Mouse (Mus musculus): Measurements from ENCODE around the gene Borcs8. TPM values are rescaled to one million over a fixed set of nuclear protein-coding genes. Genes with fewer than 3 reads are reported as not detected.

The Borcs8 gene
- polyA plus RNA-seq, 1 experiment: not detected

DNA sequence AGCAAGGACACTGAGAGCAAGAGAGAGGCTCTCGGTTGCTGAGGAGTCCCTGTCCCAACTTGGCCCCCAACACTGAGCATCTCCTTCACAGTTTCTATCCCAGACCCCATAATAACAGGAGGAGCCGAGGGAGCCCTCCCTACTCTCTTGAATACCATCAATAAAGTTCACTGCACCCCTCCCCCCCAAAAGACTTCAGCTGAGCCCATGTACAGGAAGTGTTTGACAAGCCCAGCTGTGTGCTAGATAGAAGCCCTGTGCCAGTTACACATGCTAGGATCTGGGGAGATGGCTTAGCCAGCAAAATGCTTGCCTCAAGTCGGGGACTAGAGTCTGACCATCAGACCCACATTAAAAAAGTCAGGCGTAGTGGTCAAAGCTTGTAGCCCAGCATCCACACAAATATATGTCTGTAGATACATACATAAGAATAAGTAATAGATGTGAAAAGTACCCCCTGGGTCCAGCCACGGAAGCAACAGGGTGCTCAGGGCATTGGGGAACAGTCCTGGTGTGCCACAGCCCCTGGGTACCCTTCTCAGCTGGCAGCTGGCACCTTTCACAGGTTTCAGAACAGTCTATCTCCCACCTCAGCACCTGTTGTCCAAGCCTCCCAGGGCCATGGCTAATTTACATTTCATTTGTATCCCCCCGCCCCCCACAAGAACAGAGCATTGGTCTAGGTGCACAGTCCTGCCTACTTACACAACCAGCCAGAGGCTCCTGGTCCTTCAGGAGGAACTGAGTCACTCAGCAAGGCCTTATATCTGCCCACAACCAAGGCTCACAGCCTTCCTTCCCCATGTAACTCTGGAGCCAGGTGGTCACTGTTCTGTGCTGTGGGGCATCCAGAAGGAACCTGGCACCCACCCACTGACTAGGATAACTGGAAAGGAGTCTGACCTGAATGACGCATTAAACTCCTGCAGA lies 8.6 kb downstream of the Borcs8 start:
- 83% methylated on average over 7 of the region's 7 CpGs for WGBS
- Histone ChIP-seq H3K4me1 (ENCODE audit: control insufficient read depth, insufficient read depth, low read length) (peaks cover 5% of the 10 kb centered on the region), H3K4me3 (ENCODE audit: insufficient read depth, low read depth, low read length) (no peak overlapping the region), H3K27ac (ENCODE audit: insufficient read depth, low read depth, low read length) (no peak overlapping the region)
- TF ChIP-seq POLR2A (IDR thresholded peaks at IDR 0.05; ENCODE audit: insufficient read depth, low read depth, low read length): no peak
- no peak for TF ChIP-seq CTCF (IDR thresholded peaks at IDR 0.05; ENCODE audit: insufficient read depth, low read depth, low read length)

DNA sequence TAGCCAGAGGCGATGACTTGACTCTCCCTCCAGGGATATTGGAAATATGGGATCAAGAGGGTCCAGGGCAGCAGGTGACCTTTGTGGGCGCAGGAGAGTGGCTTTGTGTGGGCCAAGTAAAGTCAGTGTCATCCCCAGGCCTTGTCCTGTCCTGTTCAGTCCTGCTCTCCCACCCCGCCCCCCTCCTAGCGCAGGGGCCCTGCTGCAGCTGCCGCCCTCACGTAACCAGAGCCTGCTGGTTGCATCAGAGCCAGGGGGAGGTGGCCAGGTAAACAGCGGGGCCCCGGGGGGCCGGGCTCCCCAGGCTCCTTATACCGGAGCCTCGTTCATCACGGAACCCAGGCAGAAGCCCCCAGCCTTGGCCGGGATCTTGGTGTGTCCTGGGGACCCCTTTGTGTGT lies 10.9 kb downstream of the Borcs8 start:
- no peak for TF ChIP-seq CTCF (IDR thresholded peaks at IDR 0.05; ENCODE audit: insufficient read depth, low read depth, low read length)
- TF ChIP-seq POLR2A (IDR thresholded peaks at IDR 0.05; ENCODE audit: insufficient read depth, low read depth, low read length): no peak
- WGBS: 20% methylated on average over 13 of the region's 13 CpGs
- Histone ChIP-seq H3K4me1 (ENCODE audit: control insufficient read depth, insufficient read depth, low read length) (peaks cover 5% of the 10 kb centered on the region), H3K4me3 (ENCODE audit: insufficient read depth, low read depth, low read length) (no peak overlapping the region), H3K27ac (ENCODE audit: insufficient read depth, low read depth, low read length) (no peak overlapping the region)

- no peak for TF ChIP-seq POLR2A (IDR thresholded peaks at IDR 0.05; ENCODE audit: insufficient read depth, low read depth, low read length)
- no peak for TF ChIP-seq CTCF (IDR thresholded peaks at IDR 0.05; ENCODE audit: insufficient read depth, low read depth, low read length)
- H3K27ac ChIP-seq (ENCODE audit: insufficient read depth, low read depth, low read length): no peak overlapping the region
- WGBS: 17% methylated on average over 22 of the region's 22 CpGs
- peaks cover 5% of the 10 kb centered on the region for H3K4me1 ChIP-seq (ENCODE audit: control insufficient read depth, insufficient read depth, low read length)
- no peak overlapping the region for H3K4me3 ChIP-seq (ENCODE audit: insufficient read depth, low read depth, low read length)
These were observed 13.4 kb downstream of the Borcs8 start for GRCm38 (mm10) chr8:70152537-70153257.

DNA sequence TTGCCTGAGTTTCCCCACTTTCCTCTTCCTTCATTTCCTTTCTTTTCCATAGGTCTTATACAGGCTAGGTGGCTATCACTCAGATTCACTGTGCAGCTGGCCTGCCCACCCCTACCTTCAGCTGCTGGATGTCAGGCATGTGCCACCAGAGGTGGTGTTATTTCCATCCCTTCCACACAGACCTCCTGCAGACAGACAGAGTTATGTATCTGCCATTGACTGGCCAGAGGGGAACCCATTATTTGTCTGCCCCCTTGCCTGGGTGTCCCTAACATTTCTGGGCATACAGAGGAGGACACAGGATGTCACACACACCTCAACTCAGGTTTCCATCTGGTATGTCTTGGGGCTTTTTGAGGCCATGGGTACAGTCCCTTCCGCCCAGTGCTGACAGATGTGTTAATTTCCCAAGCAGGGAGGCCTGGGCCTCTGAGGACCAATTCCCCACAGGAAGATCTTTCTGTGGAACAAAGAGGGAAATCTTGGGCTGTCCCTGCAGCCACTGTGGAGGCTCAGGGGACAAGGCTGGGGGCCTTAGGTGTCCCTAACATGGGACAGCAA lies 18.0 kb downstream of the Borcs8 start:
- H3K4me3 ChIP-seq (ENCODE audit: insufficient read depth, low read depth, low read length): no peak overlapping the region
- WGBS: 97% methylated on average over 1 of the region's 1 CpGs
- H3K27ac ChIP-seq (ENCODE audit: insufficient read depth, low read depth, low read length): no peak overlapping the region
- H3K4me1 ChIP-seq (ENCODE audit: control insufficient read depth, insufficient read depth, low read length): peaks cover 12% of the 10 kb centered on the region
- no peak for TF ChIP-seq POLR2A (IDR thresholded peaks at IDR 0.05; ENCODE audit: insufficient read depth, low read depth, low read length)
- TF ChIP-seq CTCF (IDR thresholded peaks at IDR 0.05; ENCODE audit: insufficient read depth, low read depth, low read length): no peak

GRCm38 (mm10) chr8:70158069-70158853 lies 19.0 kb downstream of the Borcs8 start:
- WGBS: 8% methylated on average over 40 of the region's 40 CpGs
- Histone ChIP-seq H3K4me1 (ENCODE audit: control insufficient read depth, insufficient read depth, low read length) (peaks cover 7% of the 10 kb centered on the region), H3K27ac (ENCODE audit: insufficient read depth, low read depth, low read length) (no peak overlapping the region), H3K4me3 (ENCODE audit: insufficient read depth, low read depth, low read length) (peak overlapping the region; percentile 46)
- no peak for TF ChIP-seq CTCF (IDR thresholded peaks at IDR 0.05; ENCODE audit: insufficient read depth, low read depth, low read length)
- no peak for TF ChIP-seq POLR2A (IDR thresholded peaks at IDR 0.05; ENCODE audit: insufficient read depth, low read depth, low read length)

DNA sequence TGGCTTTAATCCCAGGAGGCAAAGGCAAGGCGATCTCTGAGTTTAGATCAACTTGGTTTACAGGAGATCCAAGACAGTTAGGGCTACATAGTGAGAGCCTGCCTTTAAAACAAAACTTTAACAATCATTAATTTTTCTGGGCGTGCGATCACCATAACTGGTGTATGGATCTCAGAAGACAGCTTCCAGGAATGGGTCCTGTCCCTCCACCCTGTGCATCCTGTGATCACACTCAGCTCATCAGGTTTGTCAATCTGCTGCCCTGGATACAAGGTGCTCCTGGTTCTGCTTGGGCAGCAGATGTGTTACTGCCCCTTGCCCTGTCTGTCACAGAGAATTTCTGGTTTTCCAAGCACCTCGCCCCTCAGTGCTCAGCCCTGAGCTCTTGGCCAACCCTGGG lies 19.9 kb downstream of the Borcs8 start:
- TF ChIP-seq POLR2A (IDR thresholded peaks at IDR 0.05; ENCODE audit: insufficient read depth, low read depth, low read length): no peak
- TF ChIP-seq CTCF (IDR thresholded peaks at IDR 0.05; ENCODE audit: insufficient read depth, low read depth, low read length): no peak
- Histone ChIP-seq H3K4me3 (ENCODE audit: insufficient read depth, low read depth, low read length) (no peak overlapping the region), H3K4me1 (ENCODE audit: control insufficient read depth, insufficient read depth, low read length) (peaks cover 7% of the 10 kb centered on the region), H3K27ac (ENCODE audit: insufficient read depth, low read depth, low read length) (no peak overlapping the region)
- 86% methylated on average over 4 of the region's 4 CpGs for WGBS

DNA sequence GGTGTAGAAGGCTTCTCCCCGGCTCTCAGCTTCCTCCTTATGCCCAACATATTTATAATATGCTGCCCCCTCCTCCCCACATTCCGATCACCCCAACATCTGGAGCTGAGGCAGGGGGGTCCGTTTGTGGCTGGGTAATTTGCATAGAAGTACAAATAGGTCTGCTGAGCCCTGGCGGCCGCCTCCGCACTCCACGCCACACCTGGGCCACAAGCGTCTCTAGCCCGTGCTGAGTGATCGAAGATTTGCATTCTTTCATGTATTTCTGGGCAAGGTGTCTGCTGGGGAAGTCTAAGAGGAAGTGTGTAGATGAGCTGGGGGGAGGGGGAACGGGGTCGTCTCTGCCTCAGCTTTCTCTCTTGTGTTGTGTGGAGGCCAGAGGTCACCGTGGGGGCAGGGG lies 20.7 kb downstream of the Borcs8 start:
- H3K27ac ChIP-seq (ENCODE audit: insufficient read depth, low read depth, low read length): no peak overlapping the region
- TF ChIP-seq CTCF (IDR thresholded peaks at IDR 0.05; ENCODE audit: insufficient read depth, low read depth, low read length): no peak
- no peak for TF ChIP-seq POLR2A (IDR thresholded peaks at IDR 0.05; ENCODE audit: insufficient read depth, low read depth, low read length)
- H3K4me1 ChIP-seq (ENCODE audit: control insufficient read depth, insufficient read depth, low read length): peaks cover 7% of the 10 kb centered on the region
- no peak overlapping the region for H3K4me3 ChIP-seq (ENCODE audit: insufficient read depth, low read depth, low read length)
- 72% methylated on average over 13 of the region's 13 CpGs for WGBS

GRCm38 (mm10) chr8:70163316-70163715 lies 24.0 kb downstream of the Borcs8 start:
- no peak overlapping the region for H3K4me3 ChIP-seq (ENCODE audit: insufficient read depth, low read depth, low read length)
- no peak for TF ChIP-seq POLR2A (IDR thresholded peaks at IDR 0.05; ENCODE audit: insufficient read depth, low read depth, low read length)
- no peak for TF ChIP-seq CTCF (IDR thresholded peaks at IDR 0.05; ENCODE audit: insufficient read depth, low read depth, low read length)
- H3K27ac ChIP-seq (ENCODE audit: insufficient read depth, low read depth, low read length): no peak overlapping the region
- 88% methylated on average over 3 of the region's 3 CpGs for WGBS
- H3K4me1 ChIP-seq (ENCODE audit: control insufficient read depth, insufficient read depth, low read length): peaks cover 13% of the 10 kb centered on the region
